Mouse (Mus musculus): ENCODE measurements at regions not wholly inside any gene's neighbourhood (a gene's known extent, or its start where the extent isn't known, plus 50 kb on each side); places are given as distances from the start of the nearest gene placed in this dataset.

GRCm38 (mm10) chr8:46908186-46908585 is 78.5 kb upstream of the Enpp6 start:
- TF ChIP-seq MXI1 (IDR thresholded peaks at IDR 0.05; ENCODE audit: low read depth, low read length) (no peak), CHD1 (IDR thresholded peaks at IDR 0.05; ENCODE audit: low read depth, low read length) (no peak), POLR2AphosphoS2 (IDR thresholded peaks at IDR 0.05; ENCODE audit: low read depth, low read length) (no peak), CTCF (conservative IDR thresholded peaks at IDR 0.05 in 1 of 2, IDR thresholded peaks at IDR 0.05 in 1 of 2; ENCODE audit: low read depth in 2 of 2, low read length in 2 of 2) (no peak), POLR2A (IDR thresholded peaks at IDR 0.05; ENCODE audit: low read depth, low read length) (no peak), SMC3 (IDR thresholded peaks at IDR 0.05; ENCODE audit: low read depth, low read length) (no peak), MYC (IDR thresholded peaks at IDR 0.05; ENCODE audit: low read depth, low read length) (no peak), CHD2 (IDR thresholded peaks at IDR 0.05; ENCODE audit: low read length) (no peak), JUND (conservative IDR thresholded peaks at IDR 0.05; ENCODE audit: low read depth, low read length) (no peak)

All from CH12.LX (cell line).